Mouse (Mus musculus): ENCODE measurements around the gene Tbc1d25. TPM values are rescaled to one million over a fixed set of nuclear protein-coding genes. Genes with fewer than 3 reads are reported as not detected.

Gene Tbc1d25
- polyA plus RNA-seq, 1 experiment from 2014 or later, result 10.4 TPM

DNA sequence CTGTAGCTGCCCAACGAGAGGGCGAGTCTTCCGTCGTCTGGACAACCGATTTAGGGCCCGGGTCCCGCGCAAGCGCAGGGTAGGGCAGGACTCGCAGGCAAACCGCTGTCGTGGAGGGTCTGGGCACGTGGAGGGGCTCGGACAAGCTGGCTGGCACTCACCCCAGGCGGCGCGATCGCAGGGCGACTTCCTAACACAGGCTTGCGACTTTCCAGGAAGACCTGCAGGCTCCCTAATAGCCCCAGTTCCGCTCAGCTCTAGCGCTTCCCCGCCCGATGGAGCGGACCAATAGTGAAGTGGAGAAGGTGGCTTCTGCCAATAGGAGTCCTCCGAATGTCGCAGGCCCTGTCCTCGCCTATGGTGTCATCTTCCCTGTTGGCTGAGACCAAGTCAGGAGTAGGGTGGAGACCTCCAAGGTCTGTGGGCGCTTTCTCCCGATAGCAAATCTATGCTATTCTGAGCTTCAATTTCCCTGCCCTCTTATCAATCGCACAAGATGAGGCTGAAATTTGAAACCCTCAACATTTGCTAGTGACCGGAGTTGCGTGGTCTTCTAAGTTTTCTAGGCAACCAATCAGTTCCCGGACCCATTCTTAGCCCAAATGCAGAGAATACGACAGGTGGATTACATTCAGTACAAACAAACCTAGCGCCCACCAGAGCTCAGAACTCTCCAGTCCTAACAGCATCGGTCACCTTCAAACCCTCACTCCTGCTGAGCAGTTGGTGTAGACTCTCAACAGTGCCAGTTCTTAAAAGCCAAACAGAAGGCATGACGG, 16.8 kb upstream of the Tbc1d25 start:
- Histone ChIP-seq H3K27ac (ENCODE audit: low read depth, low read length) (0 out of 2 replicates have a peak overlapping the region, but pooled peaks have one; percentile 29), H3K4me2 (peak overlapping the region; percentile 74), H3K4me1 (ENCODE audit: control insufficient read depth, insufficient read depth, low read length) (no peaks in the 10 kb centered on the region), H3K9ac (ENCODE audit: low read depth, low read length) (peak overlapping the region; percentile 70), H3K36me3 (ENCODE audit: control insufficient read depth, insufficient read depth, low read length) (no peaks in the 10 kb centered on the region), H3K4me3 (ENCODE audit: low read depth, low read length) (peak overlapping the region; percentile 60), H3K27me3 (ENCODE audit: control insufficient read depth, insufficient read depth, low read length) (no peaks in the 10 kb centered on the region), H3K9me3 (replicated peaks; ENCODE audit: control insufficient read depth, low read length) (no peaks in the 10 kb centered on the region)
- ATAC-seq (replicated peaks; ENCODE audit: insufficient number of reproducible peaks, low FRiP score, low TSS enrichment), result peak; percentile 95
- WGBS (ENCODE audit: insufficient replicate concordance), result 14% methylated on average over 38 of the region's 38 CpGs

DNA sequence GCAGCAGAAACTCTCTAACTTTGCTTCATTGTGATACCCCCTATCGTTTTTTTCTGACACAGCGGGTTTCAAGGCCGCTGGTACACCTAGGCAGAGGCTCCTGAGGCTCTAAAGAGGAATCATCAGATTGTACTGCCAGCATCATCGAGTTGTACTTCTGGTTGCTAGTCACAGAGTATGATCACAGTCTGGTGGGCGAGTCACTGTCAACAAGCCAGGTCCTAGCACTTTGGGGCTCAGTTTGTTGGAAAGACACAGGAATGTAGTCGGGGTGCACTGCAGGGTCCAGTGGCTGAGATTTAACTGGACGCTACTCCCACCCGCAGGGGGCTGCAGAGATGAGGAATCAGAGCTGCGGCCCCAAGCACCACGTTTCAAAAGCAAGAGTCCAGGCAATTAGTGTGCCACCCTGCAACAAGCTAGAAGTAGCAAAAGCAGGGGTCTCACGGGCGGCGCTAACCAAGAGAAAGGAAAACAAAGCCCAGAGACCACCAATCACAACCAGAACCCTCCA, 16.2 kb upstream of the Tbc1d25 start:
- ATAC-seq (replicated peaks; ENCODE audit: insufficient number of reproducible peaks, low FRiP score, low TSS enrichment), result peak; percentile 7; the same call in 1 of the 2 replicates
- H3K9ac ChIP-seq (ENCODE audit: low read depth, low read length), result peak overlapping the region; percentile 70
- peak overlapping the region; percentile 60 for H3K4me3 ChIP-seq (ENCODE audit: low read depth, low read length)
- WGBS (ENCODE audit: insufficient replicate concordance), result 12% methylated on average over 13 of the region's 13 CpGs
- H3K4me2 ChIP-seq, result peak overlapping the region; percentile 74
- H3K4me1 ChIP-seq (ENCODE audit: control insufficient read depth, insufficient read depth, low read length), result no peaks in the 10 kb centered on the region
- H3K27ac ChIP-seq (ENCODE audit: low read depth, low read length), result no peak overlapping the region
- no peaks in the 10 kb centered on the region for H3K9me3 ChIP-seq (replicated peaks; ENCODE audit: control insufficient read depth, low read length)
- H3K36me3 ChIP-seq (ENCODE audit: control insufficient read depth, insufficient read depth, low read length), result no peaks in the 10 kb centered on the region
- no peaks in the 10 kb centered on the region for H3K27me3 ChIP-seq (ENCODE audit: control insufficient read depth, insufficient read depth, low read length)

DNA sequence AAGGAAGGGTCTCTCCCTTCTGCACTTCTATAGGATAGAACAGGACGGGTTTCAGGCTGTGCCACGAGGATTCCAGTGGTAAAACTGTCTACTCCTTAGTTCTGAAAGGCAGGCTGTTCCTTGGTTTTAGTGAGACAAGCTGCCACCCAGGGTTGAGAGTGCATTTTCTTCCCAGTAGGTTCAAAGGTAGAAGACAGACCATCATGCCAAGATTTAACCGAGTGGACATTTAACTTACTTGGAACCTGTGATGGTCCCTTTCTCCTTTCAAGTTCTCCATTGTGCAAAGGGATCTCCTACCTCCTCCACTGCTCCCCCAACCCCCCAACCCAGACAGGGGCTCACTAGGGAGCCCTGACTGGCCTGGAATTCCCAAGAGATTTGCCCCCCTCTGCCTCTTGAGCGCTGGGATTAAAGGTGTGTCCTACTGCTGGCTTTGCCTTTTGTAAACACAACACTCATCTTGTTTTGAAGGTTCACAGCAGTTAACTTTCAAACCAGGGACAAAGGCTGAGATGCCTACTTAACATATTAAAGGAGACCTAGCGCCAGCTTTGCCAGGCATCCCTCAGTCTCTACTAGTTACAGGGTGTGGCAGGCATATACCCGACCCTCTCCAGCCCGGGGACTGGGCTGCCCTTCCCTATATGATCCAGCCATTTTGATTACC, 7.0 kb upstream of the Tbc1d25 start:
- Histone ChIP-seq H3K4me1 (ENCODE audit: control insufficient read depth, insufficient read depth, low read length) (no peaks in the 10 kb centered on the region), H3K9me3 (replicated peaks; ENCODE audit: control insufficient read depth, low read length) (no peaks in the 10 kb centered on the region), H3K27ac (ENCODE audit: low read depth, low read length) (no peak overlapping the region), H3K4me2 (no peak overlapping the region), H3K27me3 (ENCODE audit: control insufficient read depth, insufficient read depth, low read length) (no peaks in the 10 kb centered on the region), H3K4me3 (ENCODE audit: low read depth, low read length) (no peak overlapping the region), H3K9ac (ENCODE audit: low read depth, low read length) (no peak overlapping the region), H3K36me3 (ENCODE audit: control insufficient read depth, insufficient read depth, low read length) (no peaks in the 10 kb centered on the region)
- WGBS (ENCODE audit: insufficient replicate concordance), result 14% methylated on average over 7 of the region's 7 CpGs
- no peak for ATAC-seq (replicated peaks; ENCODE audit: insufficient number of reproducible peaks, low FRiP score, low TSS enrichment)

DNA sequence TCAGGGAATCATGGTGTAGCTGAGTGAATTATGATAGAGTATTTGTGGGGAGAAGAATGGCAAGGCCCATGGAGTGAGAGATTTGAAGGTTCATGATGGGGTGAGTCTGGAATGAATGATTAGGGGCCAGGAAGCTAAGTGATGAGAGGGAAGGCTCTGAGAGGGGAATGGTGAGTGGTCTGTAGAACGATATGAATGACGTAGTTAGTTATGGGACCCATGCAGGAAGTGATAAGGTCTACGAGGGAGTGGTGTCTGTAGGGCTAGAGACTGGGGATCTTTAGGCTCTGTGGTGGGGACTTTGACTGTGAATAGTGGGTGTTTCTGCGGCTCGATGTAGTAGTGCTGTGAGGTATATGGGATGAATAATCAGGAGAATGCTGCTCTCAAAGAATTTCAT, 3.7 kb upstream of the Tbc1d25 start:
- Histone ChIP-seq H3K27me3 (ENCODE audit: control insufficient read depth, insufficient read depth, low read length) (no peaks in the 10 kb centered on the region), H3K27ac (ENCODE audit: low read depth, low read length) (no peak overlapping the region), H3K36me3 (ENCODE audit: control insufficient read depth, insufficient read depth, low read length) (no peaks in the 10 kb centered on the region), H3K9me3 (replicated peaks; ENCODE audit: control insufficient read depth, low read length) (no peaks in the 10 kb centered on the region), H3K9ac (ENCODE audit: low read depth, low read length) (no peak overlapping the region), H3K4me1 (ENCODE audit: control insufficient read depth, insufficient read depth, low read length) (no peaks in the 10 kb centered on the region), H3K4me3 (ENCODE audit: low read depth, low read length) (no peak overlapping the region), H3K4me2 (no peak overlapping the region)
- no peak for ATAC-seq (replicated peaks; ENCODE audit: insufficient number of reproducible peaks, low FRiP score, low TSS enrichment)
- 74% methylated on average over 5 of the region's 5 CpGs for WGBS (ENCODE audit: insufficient replicate concordance)

DNA sequence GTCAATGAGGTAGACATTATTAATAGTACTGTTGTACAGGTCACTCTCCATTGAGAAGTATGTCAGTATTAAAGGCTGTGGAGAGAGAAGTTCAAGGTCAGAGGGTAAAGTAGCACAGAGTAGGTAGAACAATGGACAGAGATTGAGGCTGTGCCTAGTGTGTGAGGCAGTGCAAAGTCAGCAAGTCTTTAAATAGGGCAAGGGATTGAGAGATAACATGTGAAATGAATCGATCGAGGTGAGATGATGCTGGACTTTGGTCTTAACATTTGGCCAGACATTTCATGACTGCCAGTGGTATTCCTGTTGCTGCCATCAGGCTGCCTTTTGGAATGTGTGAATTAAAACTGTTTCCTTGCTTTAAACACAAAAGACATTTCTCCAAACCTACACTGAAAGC, 2.9 kb upstream of the Tbc1d25 start:
- Histone ChIP-seq H3K27me3 (ENCODE audit: control insufficient read depth, insufficient read depth, low read length) (no peaks in the 10 kb centered on the region), H3K9me3 (replicated peaks; ENCODE audit: control insufficient read depth, low read length) (no peaks in the 10 kb centered on the region), H3K4me2 (no peak overlapping the region), H3K27ac (ENCODE audit: low read depth, low read length) (no peak overlapping the region), H3K4me3 (ENCODE audit: low read depth, low read length) (no peak overlapping the region), H3K36me3 (ENCODE audit: control insufficient read depth, insufficient read depth, low read length) (no peaks in the 10 kb centered on the region), H3K4me1 (ENCODE audit: control insufficient read depth, insufficient read depth, low read length) (no peaks in the 10 kb centered on the region), H3K9ac (ENCODE audit: low read depth, low read length) (no peak overlapping the region)
- 90% methylated on average over 2 of the region's 2 CpGs for WGBS (ENCODE audit: insufficient replicate concordance)
- no peak for ATAC-seq (replicated peaks; ENCODE audit: insufficient number of reproducible peaks, low FRiP score, low TSS enrichment)

DNA sequence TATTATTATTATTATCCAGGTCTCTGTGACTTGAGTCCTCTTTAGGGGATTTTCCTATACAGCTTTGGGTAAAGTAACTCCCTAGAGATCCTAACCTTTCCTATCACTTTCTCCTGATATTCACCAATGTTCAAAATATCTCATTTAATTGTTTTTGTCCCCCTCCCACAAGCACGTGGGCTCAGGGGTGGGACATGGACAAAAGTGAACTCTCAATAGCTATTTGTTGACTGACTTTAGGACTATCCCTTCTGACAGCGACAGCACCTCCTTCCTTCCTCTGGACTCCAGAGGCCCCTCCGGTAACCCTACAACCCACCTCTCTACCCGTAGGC, 845 bp downstream of the Tbc1d25 start:
- Histone ChIP-seq H3K27ac (ENCODE audit: low read depth, low read length) (no peak overlapping the region), H3K4me1 (ENCODE audit: control insufficient read depth, insufficient read depth, low read length) (no peaks in the 10 kb centered on the region), H3K27me3 (ENCODE audit: control insufficient read depth, insufficient read depth, low read length) (no peaks in the 10 kb centered on the region), H3K4me2 (peak overlapping the region; percentile 61), H3K36me3 (ENCODE audit: control insufficient read depth, insufficient read depth, low read length) (no peaks in the 10 kb centered on the region), H3K9ac (ENCODE audit: low read depth, low read length) (peak overlapping the region; percentile 69), H3K4me3 (ENCODE audit: low read depth, low read length) (peak overlapping the region; percentile 61), H3K9me3 (replicated peaks; ENCODE audit: control insufficient read depth, low read length) (no peaks in the 10 kb centered on the region)
- 21% methylated on average over 4 of the region's 4 CpGs for WGBS (ENCODE audit: insufficient replicate concordance)
- ATAC-seq (replicated peaks; ENCODE audit: insufficient number of reproducible peaks, low FRiP score, low TSS enrichment), result no peak; the same call in 1 of the 2 replicates

DNA sequence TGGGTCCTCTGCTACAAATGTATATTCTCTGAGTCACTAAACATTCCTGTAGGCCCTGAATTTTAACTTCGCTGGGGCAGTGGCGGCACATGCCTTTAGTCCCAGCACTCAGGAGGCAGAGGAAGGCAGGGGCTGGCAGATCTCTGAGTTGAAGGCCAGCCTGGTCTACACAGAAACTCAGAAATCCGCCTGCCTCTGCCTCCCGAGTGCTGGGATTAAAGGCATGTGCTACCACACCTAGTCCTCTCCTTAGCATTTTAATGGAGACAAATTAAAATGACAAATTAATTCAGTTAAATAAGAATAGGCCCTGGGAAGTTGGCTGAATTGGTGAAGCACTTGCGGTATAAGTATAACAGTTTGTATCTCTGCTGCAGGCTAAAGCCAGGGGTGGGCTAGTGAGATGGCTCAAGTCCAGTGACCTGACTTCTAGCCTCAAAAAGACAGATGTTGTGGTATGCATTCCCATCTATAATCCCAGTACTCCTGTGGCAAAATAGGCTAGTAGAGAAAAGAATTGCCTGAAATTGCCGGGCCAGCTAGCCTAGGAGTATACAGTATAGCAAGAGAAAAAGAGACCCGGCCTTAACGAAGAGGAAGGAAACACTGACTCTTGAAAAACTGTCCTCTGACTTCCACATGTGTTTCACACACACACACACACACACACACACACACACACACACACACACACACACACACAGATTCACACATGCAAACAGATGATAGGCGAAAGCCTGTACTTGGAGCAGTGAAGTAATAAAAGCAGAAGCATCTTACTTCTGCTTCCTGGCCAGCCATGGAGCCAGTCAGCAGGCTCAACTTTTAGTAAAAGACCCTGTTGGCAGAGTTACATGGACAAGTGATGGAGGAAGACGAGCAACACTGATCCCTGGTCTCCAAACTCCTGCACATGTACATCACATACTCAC, 8.0 kb downstream of the Tbc1d25 start:
- H3K4me1 ChIP-seq (ENCODE audit: control insufficient read depth, insufficient read depth, low read length), result no peaks in the 10 kb centered on the region
- WGBS (ENCODE audit: insufficient replicate concordance), result 84% methylated on average over 9 of the region's 10 CpGs
- H3K27me3 ChIP-seq (ENCODE audit: control insufficient read depth, insufficient read depth, low read length), result no peaks in the 10 kb centered on the region
- H3K36me3 ChIP-seq (ENCODE audit: control insufficient read depth, insufficient read depth, low read length), result no peaks in the 10 kb centered on the region
- H3K9ac ChIP-seq (ENCODE audit: low read depth, low read length), result no peak overlapping the region
- H3K9me3 ChIP-seq (replicated peaks; ENCODE audit: control insufficient read depth, low read length), result no peaks in the 10 kb centered on the region
- no peak overlapping the region for H3K4me3 ChIP-seq (ENCODE audit: low read depth, low read length)
- no peak overlapping the region for H3K27ac ChIP-seq (ENCODE audit: low read depth, low read length)
- no peak for ATAC-seq (replicated peaks; ENCODE audit: insufficient number of reproducible peaks, low FRiP score, low TSS enrichment)
- no peak overlapping the region for H3K4me2 ChIP-seq

DNA sequence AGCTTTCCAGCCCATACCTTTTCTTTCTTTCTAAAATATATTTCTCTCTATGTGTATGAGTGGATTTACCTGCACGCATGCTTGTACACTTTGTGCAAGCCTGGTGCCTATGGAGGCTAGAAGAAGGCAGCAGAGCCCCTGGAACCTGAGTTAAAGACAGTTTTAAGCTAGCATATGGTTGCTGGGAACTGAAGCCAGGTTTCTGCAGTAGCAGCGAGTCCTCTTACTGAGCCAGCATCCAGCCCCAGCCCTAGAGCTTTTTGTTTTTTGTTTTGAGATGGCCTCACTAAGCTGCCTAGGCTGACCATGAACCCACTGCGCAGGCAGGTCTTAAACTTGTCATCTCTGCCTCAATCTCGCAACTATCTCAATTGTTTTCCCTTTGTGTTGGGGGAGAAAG, 11.5 kb downstream of the Tbc1d25 start:
- Histone ChIP-seq H3K36me3 (ENCODE audit: control insufficient read depth, insufficient read depth, low read length) (no peaks in the 10 kb centered on the region), H3K9ac (ENCODE audit: low read depth, low read length) (no peak overlapping the region)

More for the DNA sequence above, 11.5 kb downstream of the Tbc1d25 start:
- no peak overlapping the region for H3K4me3 ChIP-seq (ENCODE audit: low read depth, low read length)
- H3K9me3 ChIP-seq (replicated peaks; ENCODE audit: control insufficient read depth, low read length), result no peaks in the 10 kb centered on the region
- ATAC-seq (replicated peaks; ENCODE audit: insufficient number of reproducible peaks, low FRiP score, low TSS enrichment), result no peak
- H3K4me1 ChIP-seq (ENCODE audit: control insufficient read depth, insufficient read depth, low read length), result no peaks in the 10 kb centered on the region
- no peak overlapping the region for H3K4me2 ChIP-seq
- H3K27ac ChIP-seq (ENCODE audit: low read depth, low read length), result no peak overlapping the region
- WGBS (ENCODE audit: insufficient replicate concordance), result 85% methylated on average over 4 of the region's 4 CpGs
- H3K27me3 ChIP-seq (ENCODE audit: control insufficient read depth, insufficient read depth, low read length), result no peaks in the 10 kb centered on the region

Measured in heart, embryonic 11.5 days (tissue).